Mouse (Mus musculus) liver, embryonic 16.5 days (tissue): ENCODE data around the gene Epb41l2. TPM values are rescaled to one million over a fixed set of nuclear protein-coding genes. Genes with fewer than 3 reads are reported as not detected.
A peak's percentile ranks its signal among the peaks of the same experiment; 100 is the strongest.

Experiments
- ATAC-seq: fragments of 200-750 bp; cut with Nextera tagmentation; 2 replicates; pipeline ENCODE4 v1.8.0; 2017; ENCODE audit warnings: low read depth, mild to moderate bottlenecking, moderate number of reproducible peaks, moderate library complexity
- H3K27ac ChIP-seq: fragments of 300-500 bp; sonication (generic); 2 replicates; pipeline ENCODE4 v1.5.1; 2014; ENCODE audit warnings: mild to moderate bottlenecking, low read length
- H3K27me3 ChIP-seq: fragments of 300-500 bp; sonication (generic); 2 replicates; pipeline ENCODE4 v1.6.1; 2014; ENCODE audit warnings: low read depth, low read length, mixed read lengths; ENCODE audit not compliant: control insufficient read depth, insufficient read depth
- H3K36me3 ChIP-seq: fragments of 300-500 bp; sonication (generic); 2 replicates; pipeline ENCODE4 v1.6.1; 2014; ENCODE audit warnings: mild to moderate bottlenecking; ENCODE audit not compliant: control insufficient read depth, insufficient read depth
- H3K4me1 ChIP-seq: fragments of 300-500 bp; sonication (generic); 2 replicates; pipeline ENCODE4 v1.6.1; 2014; ENCODE audit warnings: low read depth, low read length, mixed read lengths; ENCODE audit not compliant: control insufficient read depth
- H3K4me2 ChIP-seq: fragments of 300-500 bp; sonication (generic); 2 replicates; pipeline ENCODE4 v1.6.1; 2014; ENCODE audit warnings: low read depth, low read length, mixed read lengths
- H3K4me3 ChIP-seq: fragments of 300-500 bp; sonication (generic); 2 replicates; pipeline ENCODE4 v1.5.1; 2014; ENCODE audit warnings: low read depth, mild to moderate bottlenecking, low read length
- H3K9ac ChIP-seq: fragments of 300-500 bp; sonication (generic); 2 replicates; pipeline ENCODE4 v1.6.1; 2014; ENCODE audit warnings: low read depth, low read length
- H3K9me3 ChIP-seq: fragments of 300-500 bp; sonication (generic); replicated peaks from 2 replicates; pipeline ENCODE4 v1.6.1; 2016; ENCODE audit warnings: low read length; ENCODE audit not compliant: control insufficient read depth
- WGBS: fragments of 180-500 bp; shearing (Covaris S2); extraction: QIAGEN DNeasy Blood & Tissue Kit; methylation state at CpG from one replicate; pipeline ENCODE4 v1.1.7; 2014; ENCODE audit not compliant: insufficient replicate concordance; 5-methylcytosine and 5-hydroxymethylcytosine counted together
- polyA plus RNA-seq: library from polyadenylated mRNA; unstranded; fragments of >200 nt; fragmentation: Nextera tagmentation; extraction: Ambion mirVana; gene quantifications from 2 replicates; pipeline ENCODE4 v1.2.1, GENCODE M21; 2015

Gene Epb41l2
- polyA plus RNA-seq, 1 experiment from 2014 or later, result 11.9 TPM

DNA sequence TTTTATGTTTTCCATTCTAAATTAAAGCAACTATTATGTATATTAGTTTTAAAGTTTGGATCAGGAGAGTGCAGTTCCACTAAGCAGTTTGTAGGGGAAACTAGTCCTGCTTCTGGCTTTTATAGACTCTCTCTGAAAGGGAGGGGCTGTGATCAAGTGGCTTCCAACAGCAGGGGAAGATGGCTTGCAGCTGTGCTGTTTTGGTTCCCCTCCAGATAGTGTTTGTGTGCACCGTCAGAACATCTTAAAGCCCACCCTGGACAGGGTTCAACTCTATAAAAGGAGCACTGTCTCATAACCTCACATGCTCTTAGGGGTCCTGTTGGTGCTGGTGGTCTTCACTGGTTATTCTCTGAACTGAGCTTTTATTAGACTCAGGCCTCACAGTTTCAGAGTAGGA lies 66.5 kb downstream of the Epb41l2 start:
- ATAC-seq, result no peak
- peaks cover 7% of the 10 kb centered on the region for H3K4me1 ChIP-seq
- H3K9ac ChIP-seq, result no peak overlapping the region
- H3K27ac ChIP-seq, result no peak overlapping the region
- 36% methylated on average over 1 of the region's 1 CpGs for WGBS
- no peak overlapping the region for H3K4me2 ChIP-seq
- no peak overlapping the region for H3K4me3 ChIP-seq
- no peaks in the 10 kb centered on the region for H3K27me3 ChIP-seq
- H3K36me3 ChIP-seq, result no peaks in the 10 kb centered on the region
- H3K9me3 ChIP-seq, result no peaks in the 10 kb centered on the region

DNA sequence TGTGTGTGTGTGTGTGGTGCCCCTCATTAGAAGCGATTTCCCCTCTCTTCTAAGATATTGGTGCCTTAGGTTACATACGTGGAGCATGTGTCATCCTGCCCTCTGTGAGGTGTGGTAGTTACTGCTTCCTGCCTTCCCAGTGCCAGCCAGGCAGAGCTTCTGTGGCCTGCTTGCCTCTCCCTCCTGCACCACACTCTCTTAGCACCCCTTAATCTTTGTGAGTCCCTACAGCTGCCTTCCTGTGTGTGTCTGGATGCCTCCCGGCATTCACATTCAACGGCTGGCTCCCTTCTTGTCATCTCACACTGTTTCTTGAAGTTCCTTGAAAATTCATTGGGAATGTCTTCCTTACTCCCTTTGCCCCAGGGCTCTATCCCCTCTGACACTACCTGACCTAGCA lies 67.2 kb downstream of the Epb41l2 start:
- no peak for ATAC-seq
- WGBS, result 35% methylated on average over 4 of the region's 4 CpGs
- H3K27ac ChIP-seq, result no peak overlapping the region

DNA sequence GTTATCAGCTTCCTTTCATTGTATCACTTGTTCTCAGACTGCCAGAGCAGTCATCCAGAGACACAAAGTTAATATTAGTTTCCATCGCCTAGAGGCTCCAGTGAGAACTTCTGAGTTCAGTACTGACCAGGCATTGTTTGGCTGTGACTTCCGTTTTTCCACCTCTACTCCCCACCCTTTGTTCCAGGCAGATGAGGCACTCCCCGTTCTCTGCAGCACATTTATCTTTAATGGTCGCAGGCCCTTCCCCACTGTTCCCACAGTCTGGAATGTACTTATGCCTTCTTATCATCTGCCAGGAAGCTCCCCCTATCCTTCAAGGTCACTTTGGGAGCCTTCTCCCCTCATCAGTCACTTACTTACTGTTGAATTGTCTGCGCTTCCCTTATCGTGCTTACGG lies 67.9 kb downstream of the Epb41l2 start:
- H3K36me3 ChIP-seq, result no peaks in the 10 kb centered on the region
- no peak overlapping the region for H3K4me2 ChIP-seq
- H3K4me3 ChIP-seq, result no peak overlapping the region
- no peak overlapping the region for H3K9ac ChIP-seq
- WGBS, result 29% methylated on average over 7 of the region's 7 CpGs
- peak; percentile 47; the same call in 1 of the 2 replicates for ATAC-seq
- no peaks in the 10 kb centered on the region for H3K9me3 ChIP-seq
- peaks cover 7% of the 10 kb centered on the region for H3K4me1 ChIP-seq
- no peaks in the 10 kb centered on the region for H3K27me3 ChIP-seq
- H3K27ac ChIP-seq, result no peak overlapping the region

More for the DNA sequence above, 67.2 kb downstream of the Epb41l2 start:
- Histone ChIP-seq H3K9ac (no peak overlapping the region), H3K4me2 (no peak overlapping the region), H3K36me3 (no peaks in the 10 kb centered on the region), H3K27me3 (no peaks in the 10 kb centered on the region), H3K4me1 (peaks cover 7% of the 10 kb centered on the region), H3K9me3 (no peaks in the 10 kb centered on the region), H3K4me3 (no peak overlapping the region)

DNA sequence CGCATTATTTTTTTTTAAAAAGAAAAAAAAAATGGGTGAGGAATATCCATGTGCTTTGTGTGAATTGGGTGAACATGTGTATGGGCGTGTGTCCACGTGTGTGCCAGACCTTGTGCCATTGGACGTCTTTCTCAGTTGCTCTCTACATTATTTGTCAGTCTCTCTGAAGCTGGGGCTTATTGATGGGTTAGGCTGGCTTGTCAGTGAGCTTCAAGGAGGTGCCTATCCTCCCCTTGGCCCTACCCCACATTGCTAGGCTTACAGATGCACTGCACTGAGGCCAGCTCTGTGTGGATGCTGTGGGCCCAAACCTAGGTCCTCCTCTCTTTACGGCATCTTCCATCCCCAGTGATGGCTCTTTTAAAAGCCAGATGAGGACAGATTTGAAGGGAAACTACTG lies 69.1 kb downstream of the Epb41l2 start:
- Histone ChIP-seq H3K27me3 (no peaks in the 10 kb centered on the region), H3K36me3 (no peaks in the 10 kb centered on the region), H3K4me2 (no peak overlapping the region), H3K4me1 (peaks cover 7% of the 10 kb centered on the region), H3K9me3 (no peaks in the 10 kb centered on the region), H3K27ac (no peak overlapping the region), H3K9ac (no peak overlapping the region), H3K4me3 (no peak overlapping the region)
- no peak for ATAC-seq
- WGBS, result 78% methylated on average over 5 of the region's 5 CpGs

DNA sequence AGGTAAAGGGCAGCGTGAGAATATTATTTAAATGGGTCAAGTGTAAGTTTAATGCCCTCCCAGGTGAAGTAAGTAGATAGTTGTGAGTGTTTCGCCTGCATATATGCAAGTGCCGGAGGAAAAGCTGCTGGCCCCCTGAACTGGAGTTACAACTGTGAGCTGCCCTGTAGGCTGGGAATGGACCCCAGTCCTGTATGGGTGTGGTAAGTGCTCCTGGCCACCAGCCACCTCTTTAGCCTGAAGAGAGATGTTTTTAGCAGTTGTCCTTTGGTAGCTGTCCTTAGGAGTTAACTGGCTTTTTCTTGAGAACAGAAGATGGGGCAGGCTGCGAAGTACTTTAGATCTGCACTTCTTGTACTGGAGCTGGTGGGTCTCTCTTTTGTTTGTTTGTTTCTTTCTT lies 69.7 kb downstream of the Epb41l2 start:
- H3K9ac ChIP-seq, result no peak overlapping the region
- 78% methylated on average over 4 of the region's 4 CpGs for WGBS

DNA sequence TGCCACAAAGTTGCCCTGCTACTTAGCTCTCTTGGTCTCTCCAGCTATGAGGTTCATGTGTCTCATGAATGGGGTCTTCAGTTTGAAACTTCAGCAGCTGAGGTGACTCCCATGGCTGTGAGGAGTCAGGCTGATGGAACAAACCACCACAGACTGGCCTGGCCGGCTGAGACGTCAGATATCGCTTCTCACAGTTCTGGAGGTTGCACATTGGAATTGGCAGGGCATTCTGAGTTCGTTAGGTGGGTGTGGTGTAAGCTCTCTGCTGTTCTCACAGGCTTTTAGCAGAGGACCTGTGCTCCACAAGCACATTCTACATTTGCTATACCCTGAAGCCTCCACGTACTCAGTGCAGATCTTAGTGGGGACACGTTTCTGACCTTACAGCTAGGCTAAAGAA lies 71.3 kb downstream of the Epb41l2 start:
- Histone ChIP-seq H3K9ac (no peak overlapping the region), H3K4me3 (no peak overlapping the region), H3K9me3 (no peaks in the 10 kb centered on the region), H3K36me3 (no peaks in the 10 kb centered on the region), H3K27ac (no peak overlapping the region), H3K4me1 (peaks cover 12% of the 10 kb centered on the region), H3K4me2 (no peak overlapping the region), H3K27me3 (no peaks in the 10 kb centered on the region)
- ATAC-seq, result no peak
- WGBS, result 22% methylated on average over 6 of the region's 6 CpGs

More for the DNA sequence above, 69.7 kb downstream of the Epb41l2 start:
- Histone ChIP-seq H3K9me3 (no peaks in the 10 kb centered on the region), H3K27ac (no peak overlapping the region), H3K4me2 (no peak overlapping the region), H3K4me1 (peaks cover 8% of the 10 kb centered on the region), H3K27me3 (no peaks in the 10 kb centered on the region), H3K4me3 (no peak overlapping the region), H3K36me3 (no peaks in the 10 kb centered on the region)
- no peak for ATAC-seq

DNA sequence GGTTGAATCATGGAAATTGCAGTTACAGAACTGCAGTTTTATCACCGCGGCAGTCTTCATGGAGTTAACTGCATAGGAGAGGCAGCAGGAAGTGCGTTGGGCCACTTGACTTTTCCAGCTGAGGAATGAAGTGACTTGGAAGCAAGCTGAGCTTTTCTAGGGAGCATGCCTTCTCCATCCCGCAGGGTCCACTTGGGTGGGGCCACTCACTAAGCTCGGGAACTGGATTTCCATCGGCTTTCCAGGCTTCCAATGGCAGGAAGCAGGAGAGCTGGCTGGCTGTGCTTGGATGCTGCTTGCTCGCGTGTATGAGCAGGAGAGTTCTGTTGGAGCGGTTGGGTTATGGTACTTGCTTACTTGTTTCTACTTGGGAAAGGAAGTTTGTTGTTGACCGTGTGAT lies 72.8 kb downstream of the Epb41l2 start:
- ATAC-seq, result no peak
- no peak overlapping the region for H3K4me3 ChIP-seq

DNA sequence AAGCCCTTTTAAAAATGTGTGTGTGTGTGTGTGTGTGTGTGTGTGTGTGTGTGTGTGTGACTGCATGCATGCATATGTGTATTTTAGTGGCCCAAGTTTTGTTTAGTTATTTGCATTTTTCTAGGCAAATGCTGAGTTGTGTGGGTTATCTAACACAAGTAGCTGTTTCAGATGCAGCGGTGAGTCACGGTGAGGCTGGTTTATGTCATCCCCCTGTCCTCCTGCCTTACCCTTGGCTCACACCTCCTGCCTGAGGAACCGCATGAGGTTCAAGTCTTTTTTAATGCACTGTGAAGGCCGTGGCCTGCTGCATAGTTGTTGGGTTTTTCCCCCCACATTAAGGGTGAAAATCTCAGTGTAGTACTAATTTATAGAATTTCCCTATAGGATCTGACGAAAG lies 73.3 kb downstream of the Epb41l2 start:
- ATAC-seq, result no peak

More for the DNA sequence above, 72.8 kb downstream of the Epb41l2 start:
- Histone ChIP-seq H3K9ac (no peak overlapping the region), H3K36me3 (no peaks in the 10 kb centered on the region), H3K4me2 (0 out of 2 replicates have a peak overlapping the region, but pooled peaks have one; percentile 17), H3K9me3 (no peaks in the 10 kb centered on the region), H3K27me3 (no peaks in the 10 kb centered on the region), H3K4me1 (peaks cover 9% of the 10 kb centered on the region), H3K27ac (no peak overlapping the region)
- WGBS, result 51% methylated on average over 10 of the region's 10 CpGs

DNA sequence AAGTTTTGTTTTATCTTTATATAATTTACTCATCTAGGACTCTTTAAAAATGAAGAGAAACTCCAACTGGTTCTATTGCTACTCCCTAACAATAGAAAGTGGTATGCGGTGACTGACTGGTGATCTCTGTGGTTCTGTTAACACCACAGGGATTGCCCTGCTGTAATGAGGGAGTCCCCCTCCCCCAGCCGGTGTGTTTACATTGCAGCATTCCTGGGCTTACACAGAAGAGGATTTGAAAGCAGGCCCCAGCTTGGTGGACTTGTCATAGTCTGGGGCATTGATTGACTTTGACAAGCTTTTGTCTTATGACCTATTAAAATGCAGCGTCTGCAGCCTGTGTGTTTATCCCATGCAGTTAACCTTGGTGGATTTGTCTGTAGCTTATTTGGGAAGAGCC lies 73.9 kb downstream of the Epb41l2 start:
- no peak overlapping the region for H3K4me2 ChIP-seq
- no peak overlapping the region for H3K4me3 ChIP-seq
- no peaks in the 10 kb centered on the region for H3K36me3 ChIP-seq
- no peaks in the 10 kb centered on the region for H3K27me3 ChIP-seq
- H3K4me1 ChIP-seq, result peaks cover 5% of the 10 kb centered on the region
- no peak overlapping the region for H3K9ac ChIP-seq
- WGBS, result 38% methylated on average over 3 of the region's 3 CpGs
- H3K9me3 ChIP-seq, result no peaks in the 10 kb centered on the region
- ATAC-seq, result peak; percentile 69; the same call in 1 of the 2 replicates
- no peak overlapping the region for H3K27ac ChIP-seq

More for the DNA sequence above, 73.3 kb downstream of the Epb41l2 start:
- H3K27ac ChIP-seq, result no peak overlapping the region
- no peak overlapping the region for H3K9ac ChIP-seq
- 59% methylated on average over 5 of the region's 5 CpGs for WGBS
- no peak overlapping the region for H3K4me3 ChIP-seq
- H3K9me3 ChIP-seq, result no peaks in the 10 kb centered on the region
- no peak overlapping the region for H3K4me2 ChIP-seq
- no peaks in the 10 kb centered on the region for H3K27me3 ChIP-seq
- H3K36me3 ChIP-seq, result no peaks in the 10 kb centered on the region
- peaks cover 5% of the 10 kb centered on the region for H3K4me1 ChIP-seq
